Mouse (Mus musculus) neural tube, embryonic 11.5 days (tissue): ENCODE results near the gene Mrpl40. TPM values are rescaled to one million over a fixed set of nuclear protein-coding genes. Genes with fewer than 3 reads are reported as not detected.
A peak's percentile ranks its signal among the peaks of the same experiment; 100 is the strongest.

Source experiments
- ATAC-seq: fragments of 200-750 bp; cut with Nextera tagmentation; 2 replicates; pipeline ENCODE4 v1.8.0; 2017; ENCODE audit warnings: moderate number of reproducible peaks, mild to moderate bottlenecking, moderate TSS enrichment, moderate library complexity; ENCODE audit not compliant: insufficient read depth, low FRiP score, low TSS enrichment
- DNase-seq: peaks from one replicate; pipeline ENCODE4 v3.0.0-alpha.2; 2015; ENCODE audit warnings: low spot score
- H3K27ac ChIP-seq: fragments of 300-500 bp; sonication (generic); 2 replicates; pipeline ENCODE4 v1.5.1; 2014; ENCODE audit warnings: low read depth, mild to moderate bottlenecking, low read length
- H3K27me3 ChIP-seq: fragments of 300-500 bp; sonication (generic); 2 replicates; pipeline ENCODE4 v1.6.1; 2014; ENCODE audit warnings: mild to moderate bottlenecking, low read length, mixed read lengths; ENCODE audit not compliant: control insufficient read depth, insufficient read depth
- H3K36me3 ChIP-seq: fragments of 300-500 bp; sonication (generic); 2 replicates; pipeline ENCODE4 v1.6.1; 2014; ENCODE audit warnings: mild to moderate bottlenecking, low read length, moderate library complexity, mixed read lengths; ENCODE audit not compliant: control insufficient read depth, insufficient read depth
- H3K4me1 ChIP-seq: fragments of 300-500 bp; sonication (generic); 2 replicates; pipeline ENCODE4 v1.6.1; 2014; ENCODE audit warnings: low read length, mixed read lengths; ENCODE audit not compliant: control insufficient read depth, insufficient read depth
- H3K4me2 ChIP-seq: fragments of 300-500 bp; sonication (generic); 2 replicates; pipeline ENCODE4 v1.6.1; 2014; ENCODE audit warnings: low read depth, mild to moderate bottlenecking, moderate library complexity
- H3K4me3 ChIP-seq: fragments of 300-500 bp; sonication (generic); 2 replicates; pipeline ENCODE4 v1.5.1; 2014; ENCODE audit warnings: low read depth, low read length
- H3K9ac ChIP-seq: fragments of 300-500 bp; sonication (generic); 2 replicates; pipeline ENCODE4 v1.6.1; 2014; ENCODE audit warnings: mild to moderate bottlenecking, low read length
- H3K9me3 ChIP-seq: fragments of 300-500 bp; sonication (generic); 2 replicates; pipeline ENCODE4 v1.6.1; 2016; ENCODE audit warnings: low read length; ENCODE audit not compliant: control insufficient read depth
- WGBS: fragments of 180-500 bp; shearing (Covaris S2); extraction: QIAGEN DNeasy Blood & Tissue Kit; methylation state at CpG from one replicate; pipeline ENCODE4 v1.1.7; 2014; 5-methylcytosine and 5-hydroxymethylcytosine counted together
- polyA plus RNA-seq: library from polyadenylated mRNA; unstranded; fragments of >200 nt; fragmentation: Nextera tagmentation; extraction: Ambion mirVana; gene quantifications from 2 replicates; pipeline ENCODE4 v1.2.1, GENCODE M21; 2014

The Mrpl40 gene
- polyA plus RNA-seq, 1 experiment from 2014 or later, result 86.3 TPM

DNA sequence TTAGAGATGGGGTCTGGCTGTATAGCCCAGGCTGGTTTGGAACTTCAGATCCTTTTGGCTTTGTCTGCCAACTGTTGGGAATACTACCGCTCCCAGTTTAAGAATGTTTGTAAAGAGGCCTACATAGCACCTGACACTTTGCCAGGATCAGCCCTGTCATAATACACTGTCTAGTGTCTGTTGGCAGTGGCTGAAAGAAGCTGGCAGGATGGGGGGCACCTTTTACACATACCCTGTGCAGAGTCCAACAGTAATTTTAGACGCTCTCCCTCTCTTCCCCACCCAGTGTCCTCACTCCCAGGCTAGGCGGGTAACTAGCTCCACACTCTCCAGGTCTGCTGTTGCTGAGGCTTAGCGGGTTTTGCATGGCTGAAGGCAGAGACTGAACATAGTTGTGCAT, 38.3 kb downstream of the Mrpl40 start:
- Histone ChIP-seq H3K4me3 (no peak overlapping the region), H3K27ac (no peak overlapping the region), H3K9me3 (no peaks in the 10 kb centered on the region), H3K4me2 (no peak overlapping the region), H3K27me3 (no peaks in the 10 kb centered on the region), H3K4me1 (no peaks in the 10 kb centered on the region), H3K36me3 (peaks cover 3% of the 10 kb centered on the region), H3K9ac (no peak overlapping the region)
- 93% methylated on average over 4 of the region's 4 CpGs for WGBS
- ATAC-seq (no peak), DNase-seq (no peak)

GRCm38 (mm10) chr16:18836468-18837208, 40.0 kb downstream of the Mrpl40 start, which contains the start of the genes 2510002D24Rik and Gm28539:
Gene 2510002D24Rik, plus strand, starts transcription at chr16:18836578.
Gene Gm28539, plus strand, starts transcription at chr16:18836584.
- Histone ChIP-seq H3K36me3 (peaks cover 3% of the 10 kb centered on the region), H3K4me2 (peak within 1 kb of the TSS; percentile 63), H3K27ac (no peak within 1 kb of the TSS), H3K4me3 (peak within 1 kb of the TSS; percentile 81), H3K4me1 (no peaks in the 10 kb centered on the region), H3K27me3 (no peaks in the 10 kb centered on the region), H3K9ac (peak within 1 kb of the TSS; percentile 85), H3K9me3 (no peaks in the 10 kb centered on the region)
- DNase-seq (peak; percentile 87), ATAC-seq (peak; percentile 97)
- 1% methylated on average over 46 of the region's 46 CpGs for WGBS

GRCm38 (mm10) chr16:18836073-18836467, 40.6 kb downstream of the Mrpl40 start:
- no peak overlapping the region for H3K9ac ChIP-seq
- 22% methylated on average over 3 of the region's 3 CpGs for WGBS
- H3K9me3 ChIP-seq, result no peaks in the 10 kb centered on the region
- H3K4me3 ChIP-seq, result peak overlapping the region; percentile 81
- DNase-seq, result no peak
- no peaks in the 10 kb centered on the region for H3K4me1 ChIP-seq
- ATAC-seq, result peak; percentile 25; the same call in 1 of the 2 replicates
- peak overlapping the region; percentile 63 for H3K4me2 ChIP-seq
- H3K36me3 ChIP-seq, result peaks cover 3% of the 10 kb centered on the region
- no peak overlapping the region for H3K27ac ChIP-seq
- no peaks in the 10 kb centered on the region for H3K27me3 ChIP-seq

- no peak for ATAC-seq
- no peaks in the 10 kb centered on the region for H3K4me1 ChIP-seq
These were observed 43.2 kb downstream of the Mrpl40 start for GRCm38 (mm10) chr16:18833486-18833885.

GRCm38 (mm10) chr16:18829102-18829501, 47.6 kb downstream of the Mrpl40 start:
- Histone ChIP-seq H3K9ac (no peak overlapping the region), H3K27ac (no peak overlapping the region), H3K36me3 (peaks cover 12% of the 10 kb centered on the region), H3K4me2 (no peak overlapping the region), H3K4me1 (no peaks in the 10 kb centered on the region), H3K27me3 (no peaks in the 10 kb centered on the region), H3K4me3 (no peak overlapping the region), H3K9me3 (no peaks in the 10 kb centered on the region)
- no peak for ATAC-seq
- 93% methylated on average over 6 of the region's 6 CpGs for WGBS
- DNase-seq, result no peak

More at GRCm38 (mm10) chr16:18833486-18833885, 43.2 kb downstream of the Mrpl40 start:
- Histone ChIP-seq H3K9ac (no peak overlapping the region), H3K9me3 (no peaks in the 10 kb centered on the region), H3K27me3 (no peaks in the 10 kb centered on the region), H3K4me2 (no peak overlapping the region), H3K4me3 (no peak overlapping the region), H3K36me3 (peaks cover 5% of the 10 kb centered on the region), H3K27ac (no peak overlapping the region)
- no peak for DNase-seq
- 73% methylated on average over 2 of the region's 2 CpGs for WGBS

- no peaks in the 10 kb centered on the region for H3K27me3 ChIP-seq
- no peak overlapping the region for H3K9ac ChIP-seq
- DNase-seq, result no peak
- no peaks in the 10 kb centered on the region for H3K9me3 ChIP-seq
- H3K27ac ChIP-seq, result no peak overlapping the region
- H3K4me1 ChIP-seq, result no peaks in the 10 kb centered on the region
- no peak overlapping the region for H3K4me3 ChIP-seq
- WGBS, result 89% methylated on average over 3 of the region's 3 CpGs
- no peak for ATAC-seq
- H3K36me3 ChIP-seq, result peaks cover 12% of the 10 kb centered on the region
- no peak overlapping the region for H3K4me2 ChIP-seq
These were observed 48.0 kb downstream of the Mrpl40 start for GRCm38 (mm10) chr16:18828630-18829029.

GRCm38 (mm10) chr16:18822925-18823324, 53.7 kb downstream of the Mrpl40 start:
- H3K9ac ChIP-seq, result no peak overlapping the region
- no peaks in the 10 kb centered on the region for H3K4me1 ChIP-seq
- 82% methylated on average over 4 of the region's 4 CpGs for WGBS
- ATAC-seq, result no peak
- H3K27me3 ChIP-seq, result no peaks in the 10 kb centered on the region
- H3K27ac ChIP-seq, result no peak overlapping the region
- H3K4me3 ChIP-seq, result no peak overlapping the region
- peaks cover 40% of the 10 kb centered on the region for H3K36me3 ChIP-seq
- no peaks in the 10 kb centered on the region for H3K9me3 ChIP-seq
- DNase-seq, result no peak
- no peak overlapping the region for H3K4me2 ChIP-seq

DNA sequence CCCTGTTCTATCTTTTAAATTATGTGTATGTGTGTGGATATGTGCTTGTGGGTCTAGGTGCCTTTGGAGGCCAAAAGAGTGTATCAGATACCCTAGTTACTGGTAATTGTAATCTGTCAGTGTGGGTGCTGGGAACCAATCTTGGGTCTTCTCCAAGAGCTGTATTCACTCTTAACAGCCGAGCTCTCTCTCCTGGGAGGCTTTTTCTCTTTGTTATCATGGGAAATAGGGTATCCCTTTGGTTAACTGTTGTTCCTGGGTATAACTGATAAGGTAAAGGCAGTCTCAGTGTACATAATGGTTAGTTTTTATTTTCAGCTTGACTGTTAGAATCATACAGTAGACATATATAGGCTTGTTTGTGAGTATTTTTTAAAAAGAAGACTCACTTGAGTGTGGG, 54.3 kb downstream of the Mrpl40 start:
- Histone ChIP-seq H3K4me2 (no peak overlapping the region), H3K9me3 (no peaks in the 10 kb centered on the region), H3K27me3 (no peaks in the 10 kb centered on the region), H3K9ac (no peak overlapping the region), H3K36me3 (peaks cover 44% of the 10 kb centered on the region), H3K4me3 (no peak overlapping the region), H3K4me1 (no peaks in the 10 kb centered on the region), H3K27ac (no peak overlapping the region)
- 77% methylated on average over 1 of the region's 1 CpGs for WGBS
- no peak for DNase-seq
- ATAC-seq, result no peak
